Mouse (Mus musculus): Measurements from ENCODE around the gene Ppp6r2. TPM values are rescaled to one million over a fixed set of nuclear protein-coding genes. Genes with fewer than 3 reads are reported as not detected.
A peak's percentile ranks its signal among the peaks of the same experiment; 100 is the strongest.

Gene Ppp6r2
- total RNA-seq, 2 experiments from 2014 or later = 161 to 171 TPM

DNA sequence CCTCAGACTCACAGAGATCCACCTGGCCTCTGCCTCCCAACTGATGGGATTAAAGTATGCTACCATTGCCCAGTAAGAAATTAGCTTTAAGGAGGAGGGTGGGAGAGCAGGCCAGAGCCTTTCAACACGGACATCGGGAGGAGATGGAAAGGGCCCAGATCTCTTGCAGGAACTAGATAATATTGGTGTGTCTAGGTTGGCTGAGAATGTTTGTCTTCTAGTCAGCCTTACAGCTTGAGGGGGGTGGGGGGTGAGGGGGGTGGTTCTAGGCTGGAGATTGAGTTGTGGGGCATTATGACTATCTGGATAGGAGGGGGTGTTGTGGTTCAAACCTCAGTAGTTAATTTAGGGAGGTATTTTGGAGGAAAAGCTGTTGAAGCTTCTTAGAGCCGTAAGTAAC is 2.2 kb downstream of the Ppp6r2 start:
- intact Hi-C loops (cut with DNase I) = loop anchor here (5.0 kb wide), 3 partner anchors 66 to 386 kb away; partner anchors contain the start of gene Mapk11
- TF ChIP-seq CTCF (IDR thresholded peaks at IDR 0.05) = no peak
- no peak for DNase-seq (ENCODE audit: extremely low spot score in 1 of 2, low spot score in 2 of 2)
- no peak overlapping the region for H3K27ac ChIP-seq
- H3K4me3 ChIP-seq = peak overlapping the region; percentile 26

DNA sequence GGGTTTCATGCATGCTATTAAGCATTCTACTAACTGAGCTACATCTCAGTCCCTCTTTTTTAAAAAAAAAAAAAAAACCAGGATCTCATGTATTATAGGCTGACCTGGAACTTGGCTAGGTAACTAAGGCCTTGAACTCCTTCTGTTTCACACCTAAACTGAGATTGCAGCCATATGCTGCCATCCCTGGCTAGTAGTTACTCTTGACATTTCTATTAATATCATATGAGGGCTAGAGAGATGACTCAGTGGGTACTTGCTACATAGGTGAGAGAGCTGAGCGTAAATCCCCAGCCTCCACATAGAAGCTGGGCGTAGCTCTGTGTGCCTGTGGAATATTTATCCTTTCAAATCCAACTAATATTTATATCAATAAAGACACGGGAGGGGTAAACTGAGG is 3.6 kb downstream of the Ppp6r2 start:
- no peak for TF ChIP-seq CTCF (IDR thresholded peaks at IDR 0.05)
- DNase-seq (ENCODE audit: extremely low spot score in 1 of 2, low spot score in 2 of 2) = no peak
- intact Hi-C loops (cut with DNase I) = loop anchor here (5.0 kb wide), 3 partner anchors 68 to 388 kb away; partner anchors contain the start of gene Mapk11
- H3K4me3 ChIP-seq = no peak overlapping the region
- H3K27ac ChIP-seq = no peak overlapping the region

DNA sequence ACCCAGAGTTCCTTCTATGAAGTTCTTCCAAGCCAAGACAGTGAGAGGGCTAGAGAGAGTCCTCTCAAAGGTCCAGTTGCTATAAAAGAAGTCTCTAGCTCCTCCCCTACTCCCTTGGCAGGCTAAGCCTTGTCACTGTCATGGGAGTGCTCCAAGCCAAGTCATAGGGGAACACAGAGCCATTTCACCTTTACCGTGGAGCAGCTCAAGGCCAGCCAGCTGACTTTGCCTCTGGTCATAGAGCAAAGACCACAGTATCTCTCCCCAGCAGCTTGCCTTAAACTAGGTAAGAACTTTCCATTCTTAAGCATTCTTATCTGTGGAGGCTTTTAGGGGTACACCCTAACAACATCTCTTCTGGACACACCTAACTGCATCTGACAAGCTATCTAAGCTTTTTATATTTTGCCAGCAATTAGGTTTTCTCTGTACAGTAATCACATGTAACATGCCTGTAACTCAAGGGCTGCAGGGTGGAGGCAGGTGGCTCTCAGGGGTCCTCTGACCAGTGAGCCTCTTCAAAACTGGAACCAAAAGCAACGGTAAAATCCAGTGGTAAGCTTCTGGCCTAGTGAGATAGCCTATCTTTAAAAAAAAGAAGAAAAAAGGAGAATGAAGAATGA is 4.4 kb downstream of the Ppp6r2 start:
- no peak for DNase-seq (ENCODE audit: extremely low spot score in 1 of 2, low spot score in 2 of 2)
- intact Hi-C loops (cut with DNase I) = no loop called here
- no peak overlapping the region for H3K4me3 ChIP-seq
- no peak for TF ChIP-seq CTCF (IDR thresholded peaks at IDR 0.05)
- H3K27ac ChIP-seq = no peak overlapping the region

DNA sequence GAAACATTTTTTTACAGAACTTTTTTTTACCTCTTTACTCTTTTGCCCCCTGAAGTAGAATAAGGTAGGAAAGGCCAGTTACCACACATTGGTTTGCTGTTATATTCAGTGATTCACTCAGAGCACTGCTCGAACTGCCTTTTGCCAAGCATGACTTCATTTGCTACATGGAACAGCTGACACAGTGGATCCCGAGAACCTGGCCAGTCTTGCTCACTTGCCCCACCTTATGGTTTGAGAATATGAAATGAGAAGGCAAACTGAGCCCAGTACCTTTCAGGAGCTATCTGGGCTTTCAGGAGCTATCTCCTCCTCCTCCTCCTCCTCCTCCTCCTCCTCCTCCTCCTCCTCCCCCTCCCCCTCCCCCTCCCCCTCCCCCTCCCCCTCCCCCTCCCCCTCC is 22.2 kb downstream of the Ppp6r2 start:
- no peak overlapping the region for H3K4me3 ChIP-seq
- intact Hi-C loops (cut with DNase I) = no loop called here
- H3K27ac ChIP-seq = no peak overlapping the region
- DNase-seq (ENCODE audit: extremely low spot score in 1 of 2, low spot score in 2 of 2) = no peak
- TF ChIP-seq CTCF (IDR thresholded peaks at IDR 0.05) = peak; percentile 18

DNA sequence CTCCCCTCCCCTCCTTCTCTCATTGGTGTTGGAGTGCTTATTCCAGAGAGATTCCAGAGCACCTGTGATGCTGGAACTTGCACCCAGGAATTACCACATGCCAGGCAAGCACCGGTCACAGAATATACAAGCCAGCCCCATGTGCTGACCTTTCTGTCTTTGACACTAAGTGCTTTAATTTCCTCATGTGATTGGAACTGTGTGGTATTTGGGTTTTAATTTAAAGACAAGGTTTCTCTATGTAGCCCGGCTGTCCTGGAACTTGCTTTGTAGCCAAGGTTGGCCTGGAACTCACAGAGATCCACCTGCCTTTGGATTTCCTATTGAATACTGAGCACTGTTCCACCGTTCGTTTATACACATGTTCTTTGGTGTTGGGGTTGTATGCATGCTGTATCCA is 22.7 kb downstream of the Ppp6r2 start:
- Histone ChIP-seq H3K4me3 (no peak overlapping the region), H3K27ac (no peak overlapping the region)
- no peak for DNase-seq (ENCODE audit: extremely low spot score in 1 of 2, low spot score in 2 of 2)
- TF ChIP-seq CTCF (IDR thresholded peaks at IDR 0.05) = no peak
- intact Hi-C loops (cut with DNase I) = no loop called here

DNA sequence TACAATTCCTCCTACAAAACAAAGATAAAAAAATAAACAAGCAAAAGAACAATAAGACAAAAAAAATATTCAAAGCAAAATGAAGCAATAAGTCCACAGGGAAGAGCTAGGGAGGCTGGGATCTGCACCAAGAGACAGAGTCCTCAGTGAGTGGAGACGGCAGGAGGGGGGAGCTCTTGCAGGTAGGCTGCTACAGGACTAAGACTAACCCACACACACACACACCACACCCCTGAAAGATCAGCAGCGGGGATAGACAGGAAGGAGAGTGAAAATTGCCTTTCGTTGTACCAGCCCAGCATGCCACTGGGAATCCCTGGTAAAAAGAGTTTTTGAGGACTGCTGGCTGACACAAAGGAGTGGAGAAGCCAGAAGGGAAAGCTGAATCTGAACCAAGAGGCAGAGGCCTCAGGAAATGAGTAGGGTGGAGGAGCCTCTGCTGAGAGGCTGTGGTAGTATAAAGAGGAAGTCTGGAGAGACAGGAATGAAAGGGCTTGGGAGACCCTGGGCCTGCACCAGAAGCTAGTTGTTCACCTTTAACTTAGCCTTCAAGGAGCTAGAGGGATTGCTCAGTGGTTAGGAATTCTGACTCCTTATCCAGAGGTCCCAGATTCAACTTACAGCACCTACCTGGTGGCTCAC is 28.5 kb downstream of the Ppp6r2 start:
- no peak overlapping the region for H3K4me3 ChIP-seq
- intact Hi-C loops (cut with DNase I) = no loop called here
- no peak overlapping the region; the same call in 1 of the 2 replicates for H3K27ac ChIP-seq
- no peak for TF ChIP-seq CTCF (IDR thresholded peaks at IDR 0.05)
- no peak for DNase-seq (ENCODE audit: extremely low spot score in 1 of 2, low spot score in 2 of 2)

DNA sequence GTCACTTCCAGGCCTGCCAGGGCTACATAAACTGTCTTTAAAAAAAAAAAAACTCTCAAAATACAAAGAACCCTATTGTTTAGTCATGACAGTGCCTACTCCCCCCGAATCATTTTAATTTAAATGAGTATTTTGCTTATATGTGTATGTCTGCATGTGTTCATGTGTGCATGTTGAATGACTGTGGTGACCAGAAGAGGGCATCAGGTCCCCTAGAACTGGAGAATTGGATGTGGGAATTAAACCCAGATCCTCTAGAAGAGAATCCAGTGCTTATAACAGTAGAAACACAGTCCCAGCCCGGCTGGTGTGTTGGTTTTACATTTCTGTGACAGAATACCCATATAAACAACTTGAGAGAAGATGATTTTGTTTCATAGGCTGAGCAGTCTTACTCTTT is 29.7 kb downstream of the Ppp6r2 start:
- H3K27ac ChIP-seq = no peak overlapping the region
- no peak overlapping the region for H3K4me3 ChIP-seq
- intact Hi-C loops (cut with DNase I) = no loop called here
- DNase-seq (ENCODE audit: extremely low spot score in 1 of 2, low spot score in 2 of 2) = no peak
- peak; percentile 25 for TF ChIP-seq CTCF (IDR thresholded peaks at IDR 0.05)

DNA sequence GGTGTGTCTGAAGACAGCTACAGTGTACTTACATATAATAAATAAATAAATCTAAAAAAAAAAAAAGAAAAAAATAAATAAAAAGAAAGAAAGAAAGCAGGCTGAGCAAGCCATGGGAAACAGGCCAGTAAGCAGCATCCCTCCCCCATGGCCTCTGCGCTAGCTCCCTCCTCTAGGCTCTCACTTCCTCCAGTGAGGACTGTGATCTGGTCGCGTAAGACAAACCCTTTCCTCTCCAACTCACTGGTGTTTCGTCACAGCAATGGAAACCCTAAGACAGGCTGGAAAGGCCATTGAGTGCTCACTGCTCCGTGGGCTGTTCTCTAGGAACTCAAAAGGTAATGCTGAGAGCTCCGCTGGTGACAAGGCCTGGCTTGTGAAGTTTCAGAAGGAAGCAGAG is 37.7 kb downstream of the Ppp6r2 start:
- no peak for DNase-seq (ENCODE audit: extremely low spot score in 1 of 2, low spot score in 2 of 2)
- no peak for TF ChIP-seq CTCF (IDR thresholded peaks at IDR 0.05)
- Histone ChIP-seq H3K27ac (no peak overlapping the region), H3K4me3 (no peak overlapping the region)
- intact Hi-C loops (cut with DNase I) = no loop called here

DNA sequence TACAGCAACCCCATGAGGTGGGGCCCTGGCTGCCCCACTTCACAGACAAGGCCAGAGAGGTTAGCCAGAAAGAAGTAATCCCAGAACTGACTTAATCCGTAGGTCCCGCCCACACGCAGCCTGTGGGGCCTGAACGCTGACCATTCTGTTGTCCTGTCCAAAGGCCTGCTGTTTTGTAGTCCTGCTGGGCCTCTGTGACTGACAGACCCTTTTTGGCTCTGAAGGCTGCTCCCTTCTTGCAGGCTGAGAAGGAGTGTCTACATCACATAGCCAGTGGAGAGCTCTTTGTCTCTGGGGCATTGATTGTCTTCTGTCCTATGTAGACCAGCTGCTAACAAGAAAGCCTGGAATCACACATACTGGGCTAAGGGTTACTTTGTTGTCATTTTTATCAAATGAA is 44.0 kb downstream of the Ppp6r2 start:
- TF ChIP-seq CTCF (IDR thresholded peaks at IDR 0.05) = no peak
- intact Hi-C loops (cut with DNase I) = no loop called here
- DNase-seq (ENCODE audit: extremely low spot score in 1 of 2, low spot score in 2 of 2) = no peak
- Histone ChIP-seq H3K27ac (no peak overlapping the region), H3K4me3 (no peak overlapping the region)

DNA sequence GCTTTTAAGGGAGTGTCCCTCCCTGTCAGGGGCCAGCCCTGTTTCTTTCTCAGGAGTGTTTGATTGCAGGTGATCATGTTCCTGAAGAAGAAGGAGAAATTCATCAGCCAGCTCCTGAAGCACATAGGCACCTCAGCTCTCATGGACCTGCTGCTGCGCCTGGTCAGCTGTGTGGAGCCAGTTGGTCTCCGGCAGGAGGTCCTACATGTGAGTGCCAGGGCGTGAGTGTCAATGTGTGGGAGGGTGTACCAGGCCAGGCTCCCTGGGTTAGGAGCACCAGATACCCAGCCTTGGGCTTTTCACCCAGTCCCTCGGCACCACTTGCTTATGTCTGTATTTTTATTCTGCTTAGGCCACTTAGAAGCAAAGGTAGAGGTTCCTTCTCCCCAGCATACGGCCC is 47.6 kb downstream of the Ppp6r2 start:
- Histone ChIP-seq H3K4me3 (no peak overlapping the region), H3K27ac (no peak overlapping the region)
- DNase-seq (ENCODE audit: extremely low spot score in 1 of 2, low spot score in 2 of 2) = no peak
- TF ChIP-seq CTCF (IDR thresholded peaks at IDR 0.05) = no peak
- intact Hi-C loops (cut with DNase I) = no loop called here

DNA sequence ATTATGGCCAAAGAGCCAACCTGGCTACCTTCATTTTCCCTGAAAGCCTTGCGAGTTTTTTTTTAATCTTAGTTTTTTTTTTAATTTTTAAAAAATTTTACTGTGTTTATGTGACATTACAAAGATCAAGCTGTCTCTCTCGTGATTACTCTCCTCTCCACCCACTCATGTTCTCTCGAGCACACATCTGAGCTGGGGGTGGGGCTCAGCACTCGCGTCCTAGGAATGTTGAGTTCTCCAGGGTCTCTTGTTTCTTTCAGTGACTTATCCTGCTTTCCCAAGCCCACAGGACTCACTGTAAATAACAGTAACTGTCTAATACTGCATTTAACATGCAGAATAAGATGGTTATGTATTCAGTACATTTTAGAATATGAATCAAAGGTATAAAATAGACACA is 53.1 kb downstream of the Ppp6r2 start:
- H3K27ac ChIP-seq = no peak overlapping the region
- DNase-seq (ENCODE audit: extremely low spot score in 1 of 2, low spot score in 2 of 2) = no peak
- no peak overlapping the region for H3K4me3 ChIP-seq
- intact Hi-C loops (cut with DNase I) = no loop called here
- no peak for TF ChIP-seq CTCF (IDR thresholded peaks at IDR 0.05)

DNA sequence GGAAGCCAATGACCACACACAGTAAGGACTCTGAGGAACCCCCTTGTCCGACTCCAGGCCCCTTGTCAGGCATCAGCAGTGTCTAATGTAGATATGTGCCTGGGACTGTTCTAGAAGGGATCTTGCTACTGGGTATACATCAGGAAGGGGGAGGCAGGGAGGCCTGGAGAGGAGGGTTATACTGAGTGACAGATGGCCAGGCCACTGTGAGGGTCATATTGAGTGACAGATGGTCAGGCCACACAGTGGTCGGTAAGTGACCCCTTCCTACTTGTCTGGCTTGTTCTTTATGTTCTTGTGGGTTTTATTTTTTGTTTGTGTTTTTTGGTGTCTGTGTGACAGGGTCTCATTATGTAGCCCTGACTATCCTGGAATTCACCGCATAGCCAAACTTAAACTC is 64.1 kb downstream of the Ppp6r2 start:
- DNase-seq (ENCODE audit: extremely low spot score in 1 of 2, low spot score in 2 of 2) = no peak
- Histone ChIP-seq H3K27ac (no peak overlapping the region), H3K4me3 (no peak overlapping the region)
- intact Hi-C loops (cut with DNase I) = no loop called here
- TF ChIP-seq CTCF (IDR thresholded peaks at IDR 0.05) = no peak

DNA sequence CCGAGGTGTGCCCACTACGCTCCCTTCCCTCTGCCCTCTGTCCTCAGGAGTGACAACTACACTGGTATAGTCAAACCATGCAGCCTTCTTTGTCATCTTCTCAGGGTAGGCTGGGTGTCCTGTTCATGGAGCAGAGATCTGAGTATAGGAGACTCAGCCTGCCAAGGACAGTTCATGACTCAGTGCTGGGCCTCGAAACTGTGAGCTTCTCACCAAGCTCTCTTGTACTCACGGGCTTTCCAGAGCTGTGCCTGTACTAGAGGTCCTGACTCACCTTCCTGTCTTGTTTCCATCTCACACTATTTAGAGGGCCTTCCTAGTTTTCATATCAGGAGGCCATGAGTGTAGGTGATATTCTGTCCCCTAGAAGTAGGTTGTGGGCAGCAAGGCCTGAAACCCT is 66.0 kb downstream of the Ppp6r2 start:
- no peak for DNase-seq (ENCODE audit: extremely low spot score in 1 of 2, low spot score in 2 of 2)
- H3K4me3 ChIP-seq = no peak overlapping the region
- TF ChIP-seq CTCF (IDR thresholded peaks at IDR 0.05) = no peak
- intact Hi-C loops (cut with DNase I) = no loop called here
- no peak overlapping the region for H3K27ac ChIP-seq

Measured in left cerebral cortex, adult 2 months (tissue).